16 mouse cellular contexts compared by ENCODE assay signal in genomic region chr7:29234661-29235060, GRCm38 (mm10). TPM values are rescaled to one million over a fixed set of nuclear protein-coding genes. Genes with fewer than 3 reads are reported as not detected.
DNase-seq lines count a peak whose midpoint lies in the region; ATAC-seq and TF ChIP-seq lines count a peak whose summit lies in the region.
"Had no signal": no experiment of that assay in that cellular context is flagged by ENCODE, and none has a peak within 500 bp of the region (broad histone marks: within the 10 kb centered on the region; RNA-seq: fewer than 3 reads in every experiment).

No protein-coding gene starts in this region.

- peaks cover 17% of the 10 kb centered on the region for H3K4me1 ChIP-seq in heart, postnatal 0 days (ENCODE audit: control insufficient read depth, insufficient read depth)
- peaks cover 8% of the 10 kb centered on the region; the same call in 1 of the 2 replicates for H3K4me1 ChIP-seq in lung, postnatal 0 days (ENCODE audit: insufficient read depth, low read depth, low read length)
- peaks cover 3 to 4% of the 10 kb centered on the region in 2 experiments; a peak in 2 of 4 replicates for H3K4me1 ChIP-seq in ES-E14 (ENCODE audit: control insufficient read depth in 2 of 2, insufficient read depth in 2 of 2, low read length in 2 of 2, poor library complexity in 1 of 2)

- in situ Hi-C loops in ES-E14 (cut with MboI; ENCODE audit: low sequenced_read_pairs in 2 of 2, unreplicated experiment in 2 of 2), result no loop called here

- H3K4me2 ChIP-seq in heart, postnatal 0 days (ENCODE audit: low read depth, low read length), result no peak overlapping the region
- H3K4me2 ChIP-seq in lung, postnatal 0 days (replicated peaks; ENCODE audit: low read depth, low read length), result no peak overlapping the region
- H3K4me2 ChIP-seq: kidney, embryonic 15.5 days; stomach, embryonic 15.5 days had no signal

- no peaks in the 10 kb centered on the region for H3K9me3 ChIP-seq in heart, postnatal 0 days (replicated peaks; ENCODE audit: control insufficient read depth, low read length)
- H3K9me3 ChIP-seq in lung, postnatal 0 days (ENCODE audit: low read length), result no peaks in the 10 kb centered on the region
- H3K9me3 ChIP-seq in ES-E14 (ENCODE audit: control insufficient read depth, insufficient read depth, low read depth, low read length), result no peaks in the 10 kb centered on the region
- H3K9me3 ChIP-seq: kidney, embryonic 15.5 days; stomach, embryonic 15.5 days had no signal

- whole genome bisulfite sequencing in heart, postnatal 0 days, result 86% methylated on average over 5 of the region's 5 CpGs
- 79% methylated on average over 5 of the region's 5 CpGs for WGBS in lung, postnatal 0 days

- H3K4me3 ChIP-seq in heart, postnatal 0 days (ENCODE audit: low read depth, low read length), result no peak overlapping the region
- no peak overlapping the region for H3K4me3 ChIP-seq in lung, postnatal 0 days (ENCODE audit: low read depth, low read length)
- no peak overlapping the region for H3K4me3 ChIP-seq in ES-E14 (ENCODE audit: insufficient read depth in 1 of 2, low read depth in 1 of 2, low read length in 2 of 2, poor library complexity in 1 of 2, severe bottlenecking in 1 of 2)
- H3K4me3 ChIP-seq: hindbrain, embryonic 10.5 days; kidney, embryonic 15.5 days; stomach, embryonic 15.5 days had no signal

- no peaks in the 10 kb centered on the region for H3K36me3 ChIP-seq in heart, postnatal 0 days (replicated peaks; ENCODE audit: control insufficient read depth, insufficient read depth, low read length)
- no peaks in the 10 kb centered on the region for H3K36me3 ChIP-seq in lung, postnatal 0 days (ENCODE audit: insufficient read depth, low read length)
- no peaks in the 10 kb centered on the region for H3K36me3 ChIP-seq in ES-E14 (ENCODE audit: control insufficient read depth, insufficient read depth, low read length, poor library complexity, severe bottlenecking)
- H3K36me3 ChIP-seq: hindbrain, embryonic 10.5 days; kidney, embryonic 15.5 days; stomach, embryonic 15.5 days had no signal

- H3K9ac ChIP-seq in heart, postnatal 0 days (replicated peaks; ENCODE audit: low read depth, low read length), result no peak overlapping the region
- no peak overlapping the region for H3K9ac ChIP-seq in lung, postnatal 0 days (replicated peaks; ENCODE audit: low read depth)
- no peak overlapping the region for H3K9ac ChIP-seq in ES-E14 (ENCODE audit: insufficient read depth, low read depth, low read length, poor library complexity, severe bottlenecking)
- H3K9ac ChIP-seq: kidney, embryonic 15.5 days; stomach, embryonic 15.5 days had no signal

- H3K27me3 ChIP-seq in heart, postnatal 0 days (ENCODE audit: control insufficient read depth, insufficient read depth, low read length), result 0 out of 2 replicates have a peak, but pooled peaks cover 11% of the 10 kb centered on the region
- no peaks in the 10 kb centered on the region for H3K27me3 ChIP-seq in lung, postnatal 0 days (replicated peaks; ENCODE audit: insufficient read depth, low read length)

- peak; percentile 26; the same call in 1 of the 2 replicates for TF ChIP-seq CTCF in heart, postnatal 0 days (IDR thresholded peaks at IDR 0.05; ENCODE audit: low read depth)
- TF ChIP-seq CTCF in lung, postnatal 0 days (IDR thresholded peaks at IDR 0.05), result peak; percentile 49

- no peak for ATAC-seq in heart, postnatal 0 days (ENCODE audit: insufficient read depth, low read depth)
- ATAC-seq in lung, postnatal 0 days, result no peak
- ATAC-seq in monocyte, adult 5-6 weeks (replicated peaks; ENCODE audit: insufficient number of reproducible peaks, low FRiP score, low TSS enrichment, poor library complexity, severe bottlenecking), result no peak

- DNase-seq in heart, postnatal 0 days (ENCODE audit: low spot score), result no peak
- DNase-seq in heart, adult 9 months (ENCODE audit: low spot score in 2 of 2), result no peak
- no peak for DNase-seq in lung, postnatal 0 days (ENCODE audit: low spot score)
- no peak for DNase-seq in lung, postnatal 4 days
- peak; percentile 40 for DNase-seq in ES-E14 (ENCODE audit: low read depth, low spot score)
- peak; percentile 48 for DNase-seq in heart, postnatal 4 days
- no peak for DNase-seq in Muller cell, postnatal 12 days (ENCODE audit: inconsistent ontology term)
- DNase-seq: adrenal gland, postnatal 36 days; cerebellum, adult 2 months; lung, postnatal 36 days; right cerebral cortex, postnatal 4 days had no signal

- TF ChIP-seq EP300 in heart, postnatal 0 days (IDR thresholded peaks at IDR 0.05; ENCODE audit: low read depth), result no peak
- TF ChIP-seq EP300 in lung, postnatal 0 days (IDR thresholded peaks at IDR 0.05), result no peak

- peak overlapping the region; percentile 87 for H3K27ac ChIP-seq in heart, postnatal 0 days (ENCODE audit: low read depth)
- H3K27ac ChIP-seq in lung, postnatal 0 days (ENCODE audit: low read length), result peak overlapping the region; percentile 60; the same call in 1 of the 2 replicates
- no peak overlapping the region for H3K27ac ChIP-seq in ES-E14 (ENCODE audit: insufficient read depth, low read depth, low read length, poor library complexity, severe bottlenecking)
- H3K27ac ChIP-seq: hindbrain, embryonic 10.5 days; kidney, embryonic 15.5 days; stomach, embryonic 15.5 days had no signal

TF ChIP-seq in ES-E14, 5 proteins besides CTCF, POLR2A, EP300 and RAD21:
- peak; percentile 25; the same call in 1 of the 2 replicates for TF ChIP-seq ZC3H11A (IDR thresholded peaks at IDR 0.05; ENCODE audit: borderline replicate concordance, low read depth, low read length)
- no peak for TF ChIP-seq ZNF384 (IDR thresholded peaks at IDR 0.05; ENCODE audit: low read depth, low read length)
- no peak for TF ChIP-seq HCFC1 (IDR thresholded peaks at IDR 0.05; ENCODE audit: borderline replicate concordance, insufficient read depth, low read length)
- TF ChIP-seq CHD2 (IDR thresholded peaks at IDR 0.05; ENCODE audit: low read depth, low read length), result no peak
- TF ChIP-seq MAFK (IDR thresholded peaks at IDR 0.05; ENCODE audit: insufficient read depth, low read depth, low read length), result no peak

RNA-seq across cellular contexts. Expression of gene Kcnk6, which starts 2.3 kb away (rescaled TPM):
- 6.3 and 27.4 TPM in 2 replicates for total RNA-seq in heart, postnatal 0 days (2014; rRNA removed; ENCODE audit: low replicate concordance)
- polyA plus RNA-seq in heart, postnatal 0 days (2015; fragmentation: Nextera tagmentation; extraction: Ambion mirVana), result 0.88 and 0.96 TPM in 2 replicates
- polyA plus RNA-seq in lung, postnatal 0 days (2015; fragmentation: Nextera tagmentation; extraction: Ambion mirVana), result 2.2 and 2.4 TPM in 2 replicates
- 6.2 and 8.5 TPM in 2 replicates for total RNA-seq in ES-E14 (2012; rRNA removed)
- total RNA-seq in heart, postnatal 4 days (2021), result 1 to 10 TPM; 5.3 to 5.7 TPM
- total RNA-seq in monocyte, adult 5-6 weeks (2017), result 3.1 to 8.5 TPM (median 7.3 TPM) in 3 replicates

RNA-seq across cellular contexts. Expression of gene Yif1b, which starts 3.5 kb away (rescaled TPM):
- total RNA-seq in heart, postnatal 0 days (2014; rRNA removed; ENCODE audit: low replicate concordance), result 174 and 194 TPM in 2 replicates
- polyA plus RNA-seq in heart, postnatal 0 days (2015; fragmentation: Nextera tagmentation; extraction: Ambion mirVana), result 121 and 125 TPM in 2 replicates
- polyA plus RNA-seq in lung, postnatal 0 days (2015; fragmentation: Nextera tagmentation; extraction: Ambion mirVana), result 93.9 and 96.2 TPM in 2 replicates
- 201 and 296 TPM in 2 replicates for total RNA-seq in ES-E14 (2012; rRNA removed)
- total RNA-seq in heart, postnatal 4 days (2021), result 10 to 100 TPM; 81.5 to 82.5 TPM
- 3.8 to 11.1 TPM (median 9.8 TPM) in 3 replicates for total RNA-seq in monocyte, adult 5-6 weeks (2017)

RNA-seq across cellular contexts. Expression of gene 2200002D01Rik, which starts 13.6 kb away (rescaled TPM):
- 0.42 and 1.5 TPM in 2 replicates for total RNA-seq in heart, postnatal 0 days (2014; rRNA removed; ENCODE audit: low replicate concordance)
- 11.8 and 14.0 TPM in 2 replicates for polyA plus RNA-seq in heart, postnatal 0 days (2015; fragmentation: Nextera tagmentation; extraction: Ambion mirVana)
- 123 and 134 TPM in 2 replicates for polyA plus RNA-seq in lung, postnatal 0 days (2015; fragmentation: Nextera tagmentation; extraction: Ambion mirVana)
- total RNA-seq in ES-E14 (2012; rRNA removed), result 19.9 and 20.0 TPM in 2 replicates
- total RNA-seq in heart, postnatal 4 days (2021), result 1 to 10 TPM; 4.4 to 8.1 TPM
- total RNA-seq in monocyte, adult 5-6 weeks (2017), result 0.29 to 3.4 TPM in 2 of 3 replicates, not detected in the other
- total RNA-seq: layer of hippocampus, postnatal 14 days had no signal

RNA-seq across cellular contexts. Expression of gene Catsperg1, which starts 20.8 kb away (rescaled TPM):
- total RNA-seq in heart, postnatal 0 days (2014; rRNA removed; ENCODE audit: low replicate concordance), result 1.2 TPM in 1 of 2 replicates, not detected in the other
- 0.14 TPM in 2 replicates for polyA plus RNA-seq in heart, postnatal 0 days (2015; fragmentation: Nextera tagmentation; extraction: Ambion mirVana)
- polyA plus RNA-seq in lung, postnatal 0 days (2015; fragmentation: Nextera tagmentation; extraction: Ambion mirVana), result 0.81 and 1.00 TPM in 2 replicates
- 2.1 and 2.9 TPM in 2 replicates for total RNA-seq in ES-E14 (2012; rRNA removed)
- total RNA-seq in heart, postnatal 4 days (2021), result under 1 TPM; 0.56 to 0.60 TPM
- 0.85 to 1.6 TPM in 2 of 3 replicates, not detected in the other for total RNA-seq in monocyte, adult 5-6 weeks (2017)

RNA-seq across cellular contexts. Expression of gene Spint2, which starts 47.1 kb away (rescaled TPM):
- 30.1 and 46.6 TPM in 2 replicates for total RNA-seq in heart, postnatal 0 days (2014; rRNA removed; ENCODE audit: low replicate concordance)
- 81.6 and 83.2 TPM in 2 replicates for polyA plus RNA-seq in heart, postnatal 0 days (2015; fragmentation: Nextera tagmentation; extraction: Ambion mirVana)
- 429 and 453 TPM in 2 replicates for polyA plus RNA-seq in lung, postnatal 0 days (2015; fragmentation: Nextera tagmentation; extraction: Ambion mirVana)
- 202 and 424 TPM in 2 replicates for total RNA-seq in ES-E14 (2012; rRNA removed)
- total RNA-seq in heart, postnatal 4 days (2021), result 10 to 100 TPM; 71.2 to 73.7 TPM
- 2.6 to 4.4 TPM (median 4.2 TPM) in 3 replicates for total RNA-seq in monocyte, adult 5-6 weeks (2017)

Comparison
In these comparisons a context has a peak if more than half of its experiments do, and no peak if none do; other contexts are left out.
1. DNase-seq: peak in ES-E14 (single experiment) and heart, postnatal 4 days (single experiment); none in heart, postnatal 0 days (single experiment), heart, adult 9 months (0 of 2), lung, postnatal 0 days (single experiment), lung, postnatal 4 days (0 of 2) and Muller cell, postnatal 12 days (single experiment).